Mouse (Mus musculus): Measurements from ENCODE around the gene Cdh13. TPM values are rescaled to one million over a fixed set of nuclear protein-coding genes. Genes with fewer than 3 reads are reported as not detected.
"Not testable (repeated sequence)": the region's sequence is repeated elsewhere in the genome, so short reads cannot be mapped to it uniquely, and the experiment has no call there.

The Cdh13 gene
- total RNA-seq, 2 experiments from 2014 or later, result 137 to 144 TPM

DNA sequence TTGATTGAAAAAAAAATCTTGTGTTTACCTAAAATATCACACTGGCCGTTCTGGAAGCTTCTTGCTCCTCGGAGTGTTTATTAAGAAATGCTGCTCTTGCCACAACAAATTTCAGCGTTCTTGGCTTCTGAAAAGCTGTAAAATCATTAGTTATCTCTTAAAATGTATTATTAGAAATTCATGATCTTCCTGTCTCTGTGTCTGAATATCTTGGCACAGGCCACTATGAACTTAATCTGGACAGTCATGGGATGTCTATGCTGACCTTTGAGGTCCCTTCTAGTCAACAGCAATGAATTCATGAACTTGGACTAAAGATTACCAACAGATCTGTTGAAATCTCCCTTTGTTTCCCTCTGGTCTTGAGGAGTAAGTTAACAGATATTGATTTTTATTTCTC lies 430.1 kb downstream of the Cdh13 start:
- intact Hi-C loops (cut with DNase I), result no loop called here
- no peak for DNase-seq (ENCODE audit: low spot score in 2 of 2)

DNA sequence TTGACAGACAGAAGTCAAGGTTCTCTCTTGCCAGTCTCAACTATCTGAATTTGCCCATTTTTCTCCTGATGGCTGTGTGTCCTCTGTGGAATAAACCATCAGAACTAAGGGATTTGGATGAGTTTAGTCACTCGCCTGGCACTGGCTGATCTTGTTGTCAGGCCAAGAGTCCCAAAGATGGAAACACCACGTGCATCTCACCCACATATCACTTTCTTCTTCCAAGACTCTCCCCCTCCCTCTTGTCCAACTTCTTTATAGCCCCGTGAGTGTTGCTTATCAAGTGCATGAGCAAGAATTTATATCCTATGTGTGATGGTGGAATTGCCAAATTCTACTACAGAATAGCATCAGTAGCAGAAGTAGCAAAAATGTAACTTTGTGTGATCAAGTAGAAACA lies 439.4 kb downstream of the Cdh13 start:
- DNase-seq (ENCODE audit: low spot score in 2 of 2), result peak; percentile 49 to 80
- intact Hi-C loops (cut with DNase I), result no loop called here

DNA sequence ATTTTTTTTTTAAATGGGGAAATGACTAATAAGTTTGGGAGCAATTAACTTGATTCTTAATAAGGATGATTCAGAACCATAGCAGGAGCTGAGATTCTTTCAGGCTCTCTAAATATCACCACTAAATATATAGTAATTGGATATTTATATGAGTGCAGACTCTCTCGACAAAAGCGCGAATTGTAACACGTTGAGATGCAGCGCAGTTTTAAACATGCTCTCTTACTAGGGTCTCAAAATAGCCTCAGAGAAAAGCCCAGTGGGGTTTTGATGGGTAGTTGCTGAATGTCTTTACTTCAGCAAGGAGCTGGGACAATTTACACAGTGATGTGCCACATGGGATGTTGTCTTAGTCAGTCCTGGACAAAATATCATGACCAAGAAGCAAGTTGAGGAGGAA lies 442.1 kb downstream of the Cdh13 start:
- intact Hi-C loops (cut with DNase I), result no loop called here
- DNase-seq (ENCODE audit: low spot score in 2 of 2), result peak in 1 of 2 experiments; percentile 25

DNA sequence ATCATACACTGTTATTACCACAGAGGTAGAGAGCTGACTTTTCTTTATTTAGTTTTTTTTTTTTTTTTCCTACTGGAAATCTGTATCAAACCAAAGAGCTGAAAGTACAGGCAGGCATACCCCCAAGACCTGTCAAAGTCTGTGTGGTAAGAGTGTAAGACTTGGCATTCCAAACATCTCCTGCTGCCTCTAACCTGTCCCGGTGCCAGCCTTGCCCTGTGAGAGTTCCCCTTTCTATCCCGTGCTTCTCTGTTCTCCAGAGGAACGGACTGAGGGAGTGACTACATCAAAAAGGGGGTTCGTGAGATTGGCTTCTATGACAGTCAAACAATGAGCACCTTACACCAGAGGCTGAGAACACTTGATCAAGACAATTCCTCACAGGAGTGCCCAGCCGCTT lies 458.2 kb downstream of the Cdh13 start:
- intact Hi-C loops (cut with DNase I), result no loop called here
- no peak for DNase-seq (ENCODE audit: low spot score in 2 of 2)

DNA sequence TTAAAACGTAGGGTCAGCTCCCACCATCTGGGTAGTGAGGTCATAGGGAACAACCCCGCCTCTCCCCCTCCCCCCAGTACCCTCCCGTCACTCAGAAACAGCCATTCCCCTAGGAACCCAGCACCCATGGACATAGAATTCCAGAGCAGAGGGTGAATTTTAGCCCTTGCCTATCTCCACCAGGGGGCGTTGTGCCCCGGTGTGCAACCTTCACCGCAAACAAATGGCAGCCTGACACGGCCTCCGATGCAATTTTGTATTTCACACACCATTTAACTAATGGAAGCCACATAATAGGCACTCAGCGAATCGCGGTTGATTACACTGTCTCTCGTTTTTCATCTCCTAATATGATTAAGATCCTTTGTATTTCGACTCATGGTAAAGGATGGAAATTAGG lies 461.5 kb downstream of the Cdh13 start:
- intact Hi-C loops (cut with DNase I), result no loop called here
- no peak for DNase-seq (ENCODE audit: low spot score in 2 of 2)

DNA sequence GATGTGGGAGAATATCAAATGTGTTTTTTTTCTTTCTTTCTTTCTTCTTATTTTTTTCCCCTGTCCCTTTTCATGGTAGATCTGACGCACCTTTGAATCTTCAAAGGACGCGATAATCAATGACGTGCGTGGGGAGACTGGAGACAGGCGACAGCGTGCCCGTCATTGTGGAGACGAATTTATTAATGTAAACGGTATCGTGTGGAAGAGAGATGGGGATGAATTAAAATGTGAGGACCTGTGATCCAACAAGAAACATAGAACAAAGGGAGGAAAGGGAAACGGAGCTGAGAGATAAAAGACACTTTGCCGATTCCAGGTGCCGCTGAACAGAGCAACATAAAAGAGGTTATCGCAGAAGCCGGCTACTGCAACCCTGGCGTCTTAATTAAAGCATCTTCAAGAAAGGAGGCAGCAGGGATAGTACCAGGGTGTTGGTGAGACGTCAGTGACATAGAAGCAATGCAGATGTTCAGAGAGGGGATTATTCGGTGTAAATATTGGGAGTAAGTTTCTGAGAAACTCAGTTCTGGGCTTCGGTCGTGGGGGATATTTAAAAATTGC lies 464.6 kb downstream of the Cdh13 start:
- intact Hi-C loops (cut with DNase I), result no loop called here
- no peak for DNase-seq (ENCODE audit: low spot score in 2 of 2)

DNA sequence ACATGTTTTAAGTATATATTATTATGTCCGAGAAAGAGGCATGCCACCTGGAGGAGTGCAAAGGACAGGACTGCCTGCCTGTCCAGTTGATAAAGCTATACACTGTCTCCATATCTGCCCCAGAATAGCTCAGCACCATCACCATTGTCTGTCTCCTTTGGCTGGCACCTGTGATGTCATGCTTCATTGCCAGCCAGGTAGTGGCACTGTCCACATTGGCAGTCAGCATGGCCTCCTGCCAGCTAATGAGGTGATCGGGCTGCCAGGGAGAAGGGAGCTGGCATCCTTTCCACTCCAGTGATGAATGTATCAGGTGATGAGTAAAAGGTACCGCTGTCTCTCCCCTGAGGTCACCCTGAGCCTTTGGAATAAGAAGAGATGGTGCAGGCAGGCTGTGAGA lies 465.7 kb downstream of the Cdh13 start:
- intact Hi-C loops (cut with DNase I), result no loop called here
- no peak for DNase-seq (ENCODE audit: low spot score in 2 of 2)

DNA sequence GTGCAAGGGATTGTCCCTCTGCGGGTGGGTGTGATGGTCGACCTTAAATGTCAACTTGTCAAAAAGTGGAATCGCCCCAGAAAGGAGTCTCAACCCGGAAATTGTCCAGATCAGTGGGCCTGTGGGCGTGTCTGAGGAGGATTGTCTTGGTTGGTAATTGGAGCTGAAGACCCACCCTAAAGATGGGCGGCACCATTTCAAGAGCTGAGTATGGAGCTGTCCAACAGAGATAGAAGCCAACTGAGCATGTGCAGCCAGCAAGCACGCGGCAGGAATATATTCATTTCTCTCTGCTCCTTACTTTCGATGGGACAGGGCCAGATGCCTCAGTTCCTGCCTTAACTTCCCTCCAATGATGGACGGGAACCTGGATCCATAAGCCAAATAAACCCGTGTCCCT lies 466.3 kb downstream of the Cdh13 start:
- no peak for DNase-seq (ENCODE audit: low spot score in 2 of 2)
- intact Hi-C loops (cut with DNase I), result no loop called here

DNA sequence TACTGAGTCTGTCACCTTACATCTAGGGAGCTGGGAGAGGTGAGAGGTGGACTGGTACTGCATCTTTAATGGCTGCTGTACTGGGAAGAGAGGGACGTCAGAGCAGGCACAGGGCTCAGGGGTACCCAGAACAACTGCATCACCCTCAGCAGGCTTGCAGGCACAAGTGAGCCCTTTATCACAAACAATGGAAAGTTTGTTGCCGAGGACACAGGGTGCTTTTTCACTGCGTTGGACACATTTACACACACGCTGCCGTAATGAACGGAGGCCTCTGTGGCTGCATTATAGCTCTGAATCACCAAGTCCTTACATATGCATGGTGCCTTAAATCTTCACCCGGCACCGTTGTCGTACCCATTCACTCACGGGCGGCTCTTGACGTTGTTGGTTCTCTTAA lies 470.2 kb downstream of the Cdh13 start:
- peak; percentile 17 to 18 for DNase-seq (ENCODE audit: low spot score in 2 of 2)
- intact Hi-C loops (cut with DNase I), result no loop called here

DNA sequence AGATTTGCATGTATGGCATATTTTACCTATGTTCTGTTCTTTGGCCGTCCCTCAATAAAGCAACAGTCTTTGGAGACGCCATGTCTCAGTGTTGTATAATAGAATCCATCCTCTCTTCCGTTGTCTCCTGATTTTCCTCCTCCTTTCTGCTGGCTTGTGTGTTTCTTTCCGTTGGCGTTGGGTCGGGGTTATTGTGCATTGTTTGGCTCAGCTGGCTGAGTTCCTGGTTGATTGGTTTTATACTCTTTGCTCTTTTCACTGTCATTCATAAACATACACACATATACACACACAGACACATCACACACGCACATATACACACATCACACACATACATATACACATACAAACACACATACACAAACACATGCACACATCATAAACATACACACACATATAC lies 470.6 kb downstream of the Cdh13 start:
- DNase-seq (ENCODE audit: low spot score in 2 of 2), result no peak

DNA sequence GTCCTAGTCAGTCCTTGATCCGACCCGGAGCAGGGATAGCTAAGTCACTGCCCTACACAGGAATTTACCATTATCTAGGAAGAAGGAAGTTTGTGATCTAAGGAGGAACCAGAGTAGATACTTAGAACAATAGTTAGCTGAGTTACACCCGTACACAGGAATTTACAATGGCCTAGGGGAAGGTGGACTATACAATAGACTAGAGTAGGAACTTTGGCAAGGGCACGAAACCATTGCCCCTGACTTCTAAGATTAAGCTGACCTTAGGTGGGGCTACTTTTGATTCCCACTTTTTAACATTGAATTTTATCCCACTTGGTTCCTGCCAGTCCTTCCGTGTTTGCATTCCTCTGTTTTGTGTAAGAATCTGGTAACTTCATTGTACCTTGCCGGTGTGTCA lies 494.0 kb downstream of the Cdh13 start:
- DNase-seq (ENCODE audit: low spot score in 2 of 2); intact Hi-C loops (cut with DNase I): not testable (repeated sequence)

More for the DNA sequence above, 470.6 kb downstream of the Cdh13 start:
- intact Hi-C loops (cut with DNase I), result no loop called here

DNA sequence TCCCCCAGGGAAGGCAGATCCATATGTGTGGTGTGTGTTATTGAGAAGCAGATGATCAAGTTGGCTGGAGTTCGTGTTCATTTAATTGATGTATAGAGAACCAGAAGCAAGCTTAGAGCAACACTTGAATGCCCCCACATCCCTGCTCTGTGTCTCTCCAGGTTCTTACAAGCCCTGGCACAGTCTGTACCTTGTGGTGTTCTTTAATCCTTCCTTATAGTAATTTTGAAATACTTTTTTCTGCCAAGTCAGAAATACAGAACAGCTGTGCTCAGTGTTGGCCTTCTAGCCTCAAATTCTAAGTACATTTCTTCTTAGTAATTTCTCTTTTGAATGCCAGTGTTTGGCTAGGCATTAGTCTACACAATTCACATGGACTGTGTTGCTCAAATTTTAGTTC lies 494.8 kb downstream of the Cdh13 start:
- intact Hi-C loops (cut with DNase I), result no loop called here
- no peak for DNase-seq (ENCODE audit: low spot score in 2 of 2)

DNA sequence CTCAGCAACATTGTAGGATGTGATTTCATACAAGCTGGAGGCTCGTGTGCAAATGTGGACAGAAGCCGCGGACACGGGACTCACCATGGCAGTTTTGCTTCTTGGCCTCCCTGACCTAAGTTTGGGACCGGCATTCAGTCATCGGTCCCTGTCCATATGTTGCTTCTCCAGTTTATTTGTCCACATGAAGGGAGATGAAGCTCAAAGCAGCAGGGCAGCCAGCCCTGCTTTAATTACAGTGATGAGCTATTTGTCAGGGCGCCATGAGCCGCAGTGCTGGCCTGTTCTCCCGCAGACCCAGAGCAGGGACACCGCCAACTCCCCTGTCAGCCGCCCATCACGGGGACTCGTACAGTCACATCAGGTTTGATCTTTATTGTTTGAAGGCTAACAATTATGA lies 502.1 kb downstream of the Cdh13 start:
- DNase-seq (ENCODE audit: low spot score in 2 of 2), result no peak
- intact Hi-C loops (cut with DNase I), result no loop called here

DNA sequence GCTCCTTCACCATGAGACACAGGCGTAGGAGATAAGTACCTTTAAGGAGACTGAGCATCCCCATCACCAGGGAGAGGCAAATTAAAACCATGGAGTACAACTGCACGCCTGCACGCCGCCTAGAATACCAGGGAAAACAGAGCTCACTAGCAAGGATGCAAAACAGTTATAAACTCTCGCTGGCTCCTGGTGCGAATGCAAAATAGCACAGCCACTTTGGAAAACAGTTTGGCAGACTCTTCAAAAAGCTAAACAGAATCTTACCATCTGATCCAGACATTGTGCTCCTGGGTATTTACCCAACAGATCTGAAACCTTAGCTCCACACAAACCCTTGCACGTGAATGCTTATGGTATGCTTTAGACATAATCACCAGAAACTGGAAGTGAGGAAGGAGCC lies 506.1 kb downstream of the Cdh13 start:
- peak; percentile 45 to 62 for DNase-seq (ENCODE audit: low spot score in 2 of 2)
- intact Hi-C loops (cut with DNase I), result no loop called here

DNA sequence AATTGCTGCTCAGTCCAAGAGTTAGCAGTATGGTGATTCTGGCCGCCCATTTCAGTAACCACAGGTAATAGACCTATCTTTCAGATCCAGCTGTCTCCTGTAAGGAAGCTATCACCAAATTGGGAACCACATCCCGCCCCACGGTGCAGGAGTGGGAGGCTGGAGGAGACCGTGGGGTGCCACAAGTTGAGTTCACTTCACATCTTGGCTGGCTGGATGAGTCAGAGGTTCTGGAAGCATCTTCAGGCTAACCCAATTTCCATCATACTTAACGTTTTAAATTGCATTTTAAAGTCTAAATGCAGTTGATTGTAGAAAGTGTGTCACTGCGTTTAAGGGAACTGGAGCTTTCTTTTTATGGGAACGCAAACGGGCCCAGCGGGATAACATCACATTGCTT lies 511.4 kb downstream of the Cdh13 start:
- intact Hi-C loops (cut with DNase I), result no loop called here
- DNase-seq (ENCODE audit: low spot score in 2 of 2), result peak; percentile 43 to 61

DNA sequence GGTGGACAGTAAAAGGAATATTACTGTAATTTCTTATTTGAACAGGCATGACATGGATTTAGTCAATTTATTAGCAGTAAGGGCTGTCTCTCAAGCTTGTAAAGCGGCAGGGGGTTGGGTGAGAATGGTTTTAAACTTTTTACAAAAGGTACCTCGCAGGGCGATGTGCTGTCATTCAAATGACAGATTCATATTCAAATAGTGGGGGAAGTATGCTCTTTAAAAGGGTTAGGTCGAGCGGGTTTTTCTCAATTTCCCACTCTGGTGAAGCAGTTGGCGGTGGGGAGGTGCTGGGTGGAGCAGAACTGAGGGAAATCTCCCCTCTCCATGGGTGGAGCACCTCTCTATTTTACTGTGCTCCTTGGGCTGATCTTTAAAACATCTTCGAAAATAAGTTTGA lies 513.0 kb downstream of the Cdh13 start:
- DNase-seq (ENCODE audit: low spot score in 2 of 2), result no peak
- intact Hi-C loops (cut with DNase I), result no loop called here

DNA sequence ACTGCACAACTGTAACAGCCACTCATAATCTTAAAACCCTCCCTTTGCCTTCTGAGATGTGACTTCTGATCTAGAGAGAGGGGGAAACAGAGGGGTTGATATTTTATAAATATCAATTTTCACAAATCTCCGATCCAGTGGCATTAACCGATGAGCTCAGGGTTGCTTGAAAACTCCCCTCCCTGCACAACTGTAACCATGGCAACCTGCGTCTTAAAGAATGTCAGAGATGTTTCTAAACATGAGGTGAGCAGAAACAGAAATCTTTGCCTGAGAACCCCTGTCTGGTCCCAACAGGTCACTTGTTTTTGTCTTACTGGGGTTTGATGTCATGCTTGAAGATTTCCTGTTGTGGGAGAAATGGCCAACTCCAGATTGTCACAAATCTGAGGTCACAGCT lies 513.6 kb downstream of the Cdh13 start:
- DNase-seq (ENCODE audit: low spot score in 2 of 2), result no peak
- intact Hi-C loops (cut with DNase I), result no loop called here

DNA sequence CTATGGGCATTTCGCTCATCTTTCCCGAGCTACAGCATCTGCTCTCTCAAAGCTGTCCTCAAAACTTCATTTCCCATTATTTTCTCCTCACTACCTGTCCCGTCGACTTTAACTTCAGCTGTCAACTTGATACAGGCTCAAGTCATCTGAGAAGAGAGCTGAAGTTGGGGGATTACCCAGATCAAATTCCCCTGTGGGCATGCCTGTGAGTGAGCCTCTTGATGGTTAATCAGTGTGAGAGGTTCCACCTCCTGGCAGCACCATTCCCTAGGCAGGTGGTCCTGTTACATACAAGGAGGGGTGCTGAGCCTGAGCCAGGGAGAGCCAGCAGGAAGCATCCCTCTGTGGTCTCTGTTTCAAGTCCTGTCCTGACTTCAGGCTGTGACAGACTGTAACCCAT lies 519.6 kb downstream of the Cdh13 start:
- intact Hi-C loops (cut with DNase I), result no loop called here
- no peak for DNase-seq (ENCODE audit: low spot score in 2 of 2)

DNA sequence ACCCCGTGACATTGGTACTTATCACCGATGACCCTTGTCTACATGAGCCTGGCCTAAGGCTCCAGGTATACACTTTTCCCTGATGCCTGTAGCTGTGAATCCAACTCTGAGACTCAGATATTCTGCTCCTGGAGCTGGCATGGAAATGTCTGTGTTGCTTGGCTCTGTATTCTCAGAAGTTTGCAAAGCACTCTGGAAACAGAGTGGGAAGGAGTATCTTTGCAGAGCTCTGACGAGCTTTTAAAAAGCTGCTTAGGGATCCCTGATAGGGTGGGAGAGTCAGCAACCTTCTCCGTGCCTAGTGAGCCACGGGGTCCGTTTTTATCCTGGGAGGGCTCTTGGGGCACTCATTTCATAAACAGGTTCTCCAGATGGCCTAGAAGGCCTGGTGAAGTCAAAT lies 526.1 kb downstream of the Cdh13 start:
- intact Hi-C loops (cut with DNase I), result no loop called here
- peak in 1 of 2 experiments; percentile 24 for DNase-seq (ENCODE audit: low spot score in 2 of 2)

DNA sequence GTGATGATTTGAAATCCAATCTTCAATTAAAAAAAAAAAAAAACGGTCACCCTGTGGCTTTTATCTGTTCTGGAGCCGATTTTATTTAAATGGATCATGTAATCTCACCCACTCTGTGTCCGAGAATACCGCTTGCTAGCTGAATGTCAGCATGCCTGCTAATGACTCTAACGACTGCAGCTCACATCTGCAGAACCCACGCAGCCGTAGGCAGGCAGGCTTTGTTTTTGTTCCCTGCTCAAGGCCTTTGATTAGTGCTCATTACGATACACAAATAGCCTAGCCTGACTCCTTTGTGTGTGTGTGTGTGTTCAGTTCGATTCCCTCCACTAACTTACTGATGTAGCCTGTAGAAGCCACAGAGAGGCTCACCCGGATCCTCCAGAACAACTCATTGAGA lies 531.5 kb downstream of the Cdh13 start:
- no peak for DNase-seq (ENCODE audit: low spot score in 2 of 2)
- intact Hi-C loops (cut with DNase I), result no loop called here

DNA sequence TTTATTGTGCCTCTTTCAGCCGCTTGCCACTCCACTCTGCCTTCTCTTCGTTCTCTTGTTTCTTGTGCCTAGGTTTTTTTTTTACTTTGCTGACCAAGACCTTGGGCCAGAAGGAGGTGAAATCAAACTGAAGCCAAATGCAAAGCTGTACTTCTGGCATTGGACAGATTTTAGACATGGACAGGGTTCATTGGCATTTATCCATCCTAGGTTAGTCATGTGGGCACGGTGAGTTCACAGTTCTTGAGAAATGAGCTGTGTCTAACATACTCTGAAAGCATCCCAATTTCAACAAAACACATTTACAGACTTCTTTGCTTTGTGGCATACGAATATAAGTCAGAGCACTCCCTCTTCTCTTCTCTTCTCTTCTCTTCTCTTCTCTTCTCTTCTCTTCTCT lies 543.2 kb downstream of the Cdh13 start:
- no peak for DNase-seq (ENCODE audit: low spot score in 2 of 2)
- intact Hi-C loops (cut with DNase I), result no loop called here

DNA sequence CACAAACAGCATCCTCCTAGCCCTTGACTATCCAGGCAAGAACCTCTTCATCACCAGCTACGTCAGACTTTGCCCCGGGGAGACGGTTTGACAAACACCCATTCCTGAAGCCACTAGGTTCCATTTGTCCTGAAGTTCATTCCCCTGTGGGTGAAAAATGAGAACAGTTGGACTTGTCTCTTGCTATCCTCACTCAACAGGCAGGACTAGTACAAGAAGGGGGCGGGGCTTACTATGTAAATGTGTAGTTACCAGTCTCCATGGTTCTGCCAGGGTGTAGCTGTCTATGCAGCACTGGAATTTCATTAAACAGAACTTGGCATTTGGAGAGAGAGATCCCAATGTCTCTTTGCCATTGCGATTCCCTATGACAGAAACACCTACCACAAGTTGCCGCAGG lies 544.2 kb downstream of the Cdh13 start:
- DNase-seq (ENCODE audit: low spot score in 2 of 2), result no peak
- intact Hi-C loops (cut with DNase I), result no loop called here

Measured in left cerebral cortex, postnatal 14 days (tissue).